8 mouse cellular contexts compared by ENCODE assay signal in genomic region chr1:75236117-75237050, GRCm38 (mm10). TPM values are rescaled to one million over a fixed set of nuclear protein-coding genes. Genes with fewer than 3 reads are reported as not detected.
DNase-seq lines count a peak whose midpoint lies in the region; ATAC-seq and TF ChIP-seq lines count a peak whose summit lies in the region.

TSS of gene Dnajb2 (plus strand) at chr1:75236406.

- H3K9ac ChIP-seq in ES-E14 (ENCODE audit: insufficient read depth, low read depth, low read length, poor library complexity, severe bottlenecking) = peak within 1 kb of the TSS; percentile 84
- peak within 1 kb of the TSS; percentile 92 for H3K9ac ChIP-seq in forebrain, embryonic 16.5 days (replicated peaks; ENCODE audit: low read depth, low read length)
- H3K9ac ChIP-seq in neural tube, embryonic 15.5 days (replicated peaks) = peak within 1 kb of the TSS; percentile 83

- in situ Hi-C loops in ES-E14 (cut with MboI; ENCODE audit: low sequenced_read_pairs in 2 of 2, unreplicated experiment in 2 of 2) = no loop called here

- intact Hi-C loops in heart, postnatal 25 days (cut with DNase I) = no loop called here

- TF ChIP-seq CTCF in lung, adult 2 months (IDR thresholded peaks at IDR 0.05; ENCODE audit: insufficient read depth, low read length) = no peak

- H3K4me2 ChIP-seq in forebrain, embryonic 16.5 days (ENCODE audit: low read length) = peak within 1 kb of the TSS; percentile 84
- H3K4me2 ChIP-seq in neural tube, embryonic 15.5 days = peak within 1 kb of the TSS; percentile 78

- WGBS in forebrain, embryonic 16.5 days = under 1% methylated on average over 63 of the region's 64 CpGs
- WGBS in lung, adult 2 months = under 1% methylated on average over 64 of the region's 64 CpGs
- WGBS in neural tube, embryonic 15.5 days = under 1% methylated on average over 63 of the region's 64 CpGs

- H3K4me1 ChIP-seq in ES-E14 (ENCODE audit: control insufficient read depth in 2 of 2, insufficient read depth in 2 of 2, low read length in 2 of 2, poor library complexity in 1 of 2) = peaks cover 2 to 13% of the 10 kb centered on the region in 2 experiments; a peak in 2 of 4 replicates
- H3K4me1 ChIP-seq in forebrain, embryonic 16.5 days (replicated peaks; ENCODE audit: control insufficient read depth, insufficient read depth, low read length) = peaks cover 18% of the 10 kb centered on the region
- H3K4me1 ChIP-seq in lung, adult 2 months (ENCODE audit: control insufficient read depth, insufficient read depth, low read length) = peaks cover 3% of the 10 kb centered on the region; the same call in 1 of the 2 replicates
- H3K4me1 ChIP-seq in neural tube, embryonic 15.5 days = peaks cover 27% of the 10 kb centered on the region

- H3K9me3 ChIP-seq in ES-E14 (ENCODE audit: control insufficient read depth, insufficient read depth, low read depth, low read length) = no peaks in the 10 kb centered on the region
- H3K9me3 ChIP-seq in forebrain, embryonic 16.5 days (ENCODE audit: control insufficient read depth, low read length) = no peaks in the 10 kb centered on the region
- no peaks in the 10 kb centered on the region for H3K9me3 ChIP-seq in neural tube, embryonic 15.5 days (replicated peaks)

- no peaks in the 10 kb centered on the region for H3K27me3 ChIP-seq in forebrain, embryonic 16.5 days (replicated peaks; ENCODE audit: control insufficient read depth, insufficient read depth, low read length)
- H3K27me3 ChIP-seq in neural tube, embryonic 15.5 days (replicated peaks) = no peaks in the 10 kb centered on the region

- no peak for DNase-seq in ES-E14 (ENCODE audit: low read depth, low spot score)
- DNase-seq in cerebellum, adult 11-12 months = peak; percentile 93
- DNase-seq in heart, postnatal 25 days (ENCODE audit: low spot score) = peak; percentile 82
- peak; percentile 74 to 86 for DNase-seq in layer of hippocampus, adult 18-20 months (ENCODE audit: low spot score in 2 of 2)
- peak; percentile 88 for DNase-seq in lung, adult 2 months
- peak; percentile 78 for DNase-seq in testis, postnatal 14 days (ENCODE audit: low spot score)

- peak; percentile 86 for TF ChIP-seq POLR2A in lung, adult 2 months (IDR thresholded peaks at IDR 0.05; ENCODE audit: borderline replicate concordance, extremely low read depth, low read depth, low read length)

- peak; percentile 82 for ATAC-seq in forebrain, embryonic 16.5 days
- peak; percentile 89 for ATAC-seq in neural tube, embryonic 15.5 days (ENCODE audit: low FRiP score)

- H3K4me3 ChIP-seq in ES-E14 (ENCODE audit: insufficient read depth in 1 of 2, low read depth in 1 of 2, low read length in 2 of 2, poor library complexity in 1 of 2, severe bottlenecking in 1 of 2) = peak within 1 kb of the TSS; percentile 75 to 83
- H3K4me3 ChIP-seq in forebrain, embryonic 16.5 days (replicated peaks; ENCODE audit: low read length) = peak within 1 kb of the TSS; percentile 76
- H3K4me3 ChIP-seq in lung, adult 2 months (replicated peaks; ENCODE audit: extremely low read depth, low read depth, low read length) = peak within 1 kb of the TSS; percentile 76
- H3K4me3 ChIP-seq in neural tube, embryonic 15.5 days (replicated peaks) = peak within 1 kb of the TSS; percentile 80

- H3K36me3 ChIP-seq in ES-E14 (ENCODE audit: control insufficient read depth, insufficient read depth, low read length, poor library complexity, severe bottlenecking) = peaks cover 9% of the 10 kb centered on the region
- H3K36me3 ChIP-seq in forebrain, embryonic 16.5 days (ENCODE audit: control insufficient read depth, insufficient read depth) = peaks cover 6% of the 10 kb centered on the region; the same call in 1 of the 2 replicates
- peaks cover 17% of the 10 kb centered on the region for H3K36me3 ChIP-seq in neural tube, embryonic 15.5 days

- H3K27ac ChIP-seq in ES-E14 (ENCODE audit: insufficient read depth, low read depth, low read length, poor library complexity, severe bottlenecking) = no peak within 1 kb of the TSS
- peak within 1 kb of the TSS; percentile 68 for H3K27ac ChIP-seq in forebrain, embryonic 16.5 days (ENCODE audit: low read length)
- peak within 1 kb of the TSS; percentile 92 for H3K27ac ChIP-seq in neural tube, embryonic 15.5 days (replicated peaks)

TF ChIP-seq in ES-E14, 5 proteins besides CTCF, POLR2A, EP300 and RAD21:
- no peak for TF ChIP-seq CHD2 (IDR thresholded peaks at IDR 0.05; ENCODE audit: low read depth, low read length)
- no peak for TF ChIP-seq ZC3H11A (IDR thresholded peaks at IDR 0.05; ENCODE audit: borderline replicate concordance, low read depth, low read length)
- TF ChIP-seq HCFC1 (IDR thresholded peaks at IDR 0.05; ENCODE audit: borderline replicate concordance, insufficient read depth, low read length) = no peak

RNA-seq across cellular contexts. Expression of gene Dnajb2, which starts in this region (rescaled TPM):
- total RNA-seq in ES-E14 (2012; rRNA removed) = 15.8 and 17.7 TPM in 2 replicates
- polyA plus RNA-seq in forebrain, embryonic 16.5 days (2015; fragmentation: Nextera tagmentation; extraction: Ambion mirVana) = 51.5 and 59.3 TPM in 2 replicates
- total RNA-seq in heart, postnatal 25 days (2021) = 100 to 1,000 TPM in 1 of 2 experiments, 10 to 100 TPM in 1; 90.4 to 100 TPM
- total RNA-seq in layer of hippocampus, adult 18-20 months (2021) = 100 to 1,000 TPM in 1 of 2 experiments, 10 to 100 TPM in 1; 93.4 to 100 TPM
- 54.5 and 56.1 TPM in 2 replicates for polyA plus RNA-seq in lung, adult 2 months (2012; rRNA removed)
- 72.1 and 90.7 TPM in 2 replicates for polyA plus RNA-seq in neural tube, embryonic 15.5 days (2015; fragmentation: Nextera tagmentation; extraction: Ambion mirVana)
